Mouse (Mus musculus) lung, postnatal 0 days (tissue): Measurements from ENCODE around the gene Alox5ap. TPM values are rescaled to one million over a fixed set of nuclear protein-coding genes. Genes with fewer than 3 reads are reported as not detected.
A peak's percentile ranks its signal among the peaks of the same experiment; 100 is the strongest.

Experiments
- ATAC-seq: fragments of 200-750 bp; cut with Nextera tagmentation; 2 replicates; pipeline ENCODE4 v1.8.0; 2017; ENCODE audit warnings: moderate library complexity
- DNase-seq: peaks from one replicate; pipeline ENCODE4 v3.0.0-alpha.2; 2016; ENCODE audit warnings: low spot score
- H3K27ac ChIP-seq: fragments of 300-500 bp; sonication (generic); 2 replicates; pipeline ENCODE4 v1.5.1; 2014; ENCODE audit warnings: antibody characterized with exemption, mild to moderate bottlenecking, low read length, mixed read lengths
- H3K27me3 ChIP-seq: fragments of 300-500 bp; sonication (generic); replicated peaks from 2 replicates; pipeline ENCODE4 v1.6.1; 2014; ENCODE audit warnings: low read length, mixed read lengths; ENCODE audit not compliant: insufficient read depth
- H3K36me3 ChIP-seq: fragments of 300-500 bp; sonication (generic); 2 replicates; pipeline ENCODE4 v1.6.1; 2014; ENCODE audit warnings: low read length, mixed read lengths; ENCODE audit not compliant: insufficient read depth
- H3K4me1 ChIP-seq: fragments of 300-500 bp; sonication (generic); 2 replicates; pipeline ENCODE4 v1.6.1; 2014; ENCODE audit warnings: antibody characterized with exemption, low read depth, low read length, mixed read lengths; ENCODE audit not compliant: insufficient read depth
- H3K4me2 ChIP-seq: fragments of 300-500 bp; sonication (generic); replicated peaks from 2 replicates; pipeline ENCODE4 v1.6.1; 2014; ENCODE audit warnings: low read depth, mild to moderate bottlenecking, low read length, moderate library complexity, mixed read lengths
- H3K4me3 ChIP-seq: fragments of 300-500 bp; sonication (generic); 2 replicates; pipeline ENCODE4 v1.5.1; 2014; ENCODE audit warnings: low read depth, low read length
- H3K9ac ChIP-seq: fragments of 300-500 bp; sonication (generic); replicated peaks from 2 replicates; pipeline ENCODE4 v1.6.1; 2014; ENCODE audit warnings: low read depth, mild to moderate bottlenecking
- H3K9me3 ChIP-seq: fragments of 300-500 bp; sonication (generic); 2 replicates; pipeline ENCODE4 v1.6.1; 2016; ENCODE audit warnings: low read length, mixed read lengths
- CTCF ChIP-seq: IDR thresholded peaks from 2 replicates; pipeline ENCODE4 v1.5.1; 2016; ENCODE audit warnings: antibody characterized with exemption, mild to moderate bottlenecking
- EP300 ChIP-seq: IDR thresholded peaks from 2 replicates; pipeline ENCODE4 v1.6.1; 2016; ENCODE audit warnings: antibody characterized with exemption, mild to moderate bottlenecking, control low read depth
- WGBS: fragments of 180-500 bp; shearing (Covaris S2); extraction: QIAGEN DNeasy Blood & Tissue Kit; methylation state at CpG from one replicate; pipeline ENCODE4 v1.1.7; 2014; 5-methylcytosine and 5-hydroxymethylcytosine counted together
- polyA plus RNA-seq: library from polyadenylated mRNA; unstranded; fragments of >200 nt; fragmentation: Nextera tagmentation; extraction: Ambion mirVana; gene quantifications from 2 replicates; pipeline ENCODE4 v1.2.1, GENCODE M21; 2015

The Alox5ap gene
- polyA plus RNA-seq, 1 experiment from 2014 or later = 76.9 TPM

DNA sequence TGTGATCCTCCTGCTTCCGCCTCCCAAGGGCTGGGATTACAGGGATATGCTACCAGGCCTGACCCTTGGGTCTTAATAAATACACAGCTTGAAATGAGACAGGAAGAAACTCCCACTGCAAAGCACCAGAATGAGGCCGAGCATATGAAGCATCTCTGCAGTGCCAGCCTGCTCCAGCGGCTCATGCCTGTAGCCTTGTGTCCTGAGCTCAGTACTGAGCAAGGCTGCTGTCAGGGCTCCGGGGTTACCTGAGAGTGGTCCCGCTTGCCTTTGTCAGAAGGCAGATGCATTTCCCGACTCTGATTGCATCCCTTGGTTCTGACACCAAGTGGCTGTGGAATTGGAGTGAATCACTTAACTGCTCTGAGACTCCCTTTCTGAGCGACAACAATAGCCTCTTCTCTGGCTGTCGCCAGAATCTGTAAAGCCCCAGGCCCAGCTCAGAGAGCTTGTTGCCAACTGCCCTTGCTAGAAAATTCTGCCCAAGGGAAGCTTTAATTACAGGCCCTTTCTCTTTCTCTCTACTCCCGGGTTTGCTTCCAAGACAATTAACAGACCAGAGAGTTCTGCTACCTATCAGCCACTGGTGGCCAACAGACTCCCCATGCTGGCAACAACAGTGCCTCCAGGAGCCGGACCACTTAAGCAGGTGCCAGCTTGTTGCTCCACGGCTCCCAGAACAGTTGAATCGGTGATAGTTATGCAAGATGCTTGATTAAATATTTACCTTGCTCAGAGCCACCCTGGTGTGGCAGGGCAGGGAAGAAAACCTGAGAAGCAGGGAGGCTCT is 64.7 kb downstream of the Alox5ap start:
- 54% methylated on average over 12 of the region's 12 CpGs for WGBS
- H3K4me2 ChIP-seq = no peak overlapping the region
- H3K36me3 ChIP-seq = no peaks in the 10 kb centered on the region
- no peak overlapping the region for H3K27ac ChIP-seq
- DNase-seq (peak; percentile 85), ATAC-seq (peak; percentile 84)
- H3K4me3 ChIP-seq = no peak overlapping the region
- H3K9ac ChIP-seq = no peak overlapping the region
- no peaks in the 10 kb centered on the region for H3K9me3 ChIP-seq
- TF ChIP-seq CTCF (no peak), EP300 (peak; percentile 20; the same call in 1 of the 2 replicates)
- H3K4me1 ChIP-seq = no peaks in the 10 kb centered on the region
- no peaks in the 10 kb centered on the region for H3K27me3 ChIP-seq

- H3K4me3 ChIP-seq = no peak overlapping the region
- H3K4me2 ChIP-seq = no peak overlapping the region
- no peak for TF ChIP-seq CTCF
- no peak for TF ChIP-seq EP300
- no peaks in the 10 kb centered on the region for H3K27me3 ChIP-seq
- H3K27ac ChIP-seq = no peak overlapping the region
- ATAC-seq = no peak
- no peak overlapping the region for H3K9ac ChIP-seq
- DNase-seq = no peak
- WGBS = 16% methylated on average over 1 of the region's 1 CpGs
- H3K36me3 ChIP-seq = no peaks in the 10 kb centered on the region
- no peaks in the 10 kb centered on the region for H3K4me1 ChIP-seq
- no peaks in the 10 kb centered on the region for H3K9me3 ChIP-seq
These were observed 66.0 kb downstream of the Alox5ap start for GRCm38 (mm10) chr5:149330601-149331000.

DNA sequence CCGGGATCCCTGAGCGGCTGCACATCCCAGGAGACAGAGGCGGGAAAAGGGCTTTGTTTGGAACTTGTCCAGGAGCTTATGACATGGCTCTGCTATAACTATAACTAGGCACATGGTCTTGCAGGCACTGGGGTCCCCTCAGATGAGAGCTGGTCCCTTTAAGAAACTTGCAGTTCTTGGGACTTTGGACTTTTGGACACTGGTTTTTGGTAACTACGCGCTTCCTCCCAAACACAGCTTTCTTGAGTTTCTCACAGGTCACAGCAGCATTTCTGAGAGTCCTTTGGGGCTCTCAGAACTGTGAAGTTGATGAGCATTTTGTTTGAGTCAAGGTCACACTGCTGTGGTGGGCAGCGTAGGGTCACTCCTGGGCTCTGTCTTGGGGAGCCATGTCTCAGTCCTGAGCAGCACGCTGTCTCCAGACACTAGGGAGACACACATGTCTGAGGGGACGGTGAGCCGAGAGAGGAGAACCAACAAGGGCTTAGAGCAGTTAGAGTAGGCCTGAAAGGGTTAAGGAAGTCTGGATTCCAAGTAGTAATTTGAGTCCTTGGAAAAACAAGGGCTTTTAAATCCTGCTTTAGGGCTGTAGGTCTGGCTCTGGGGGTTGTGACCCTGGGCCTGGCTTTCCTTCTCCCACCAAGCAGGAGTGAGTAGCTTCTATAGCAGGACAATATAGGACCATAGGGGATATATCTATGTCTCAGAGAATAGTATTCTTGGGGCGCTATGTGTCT is 67.0 kb downstream of the Alox5ap start:
- no peak overlapping the region for H3K27ac ChIP-seq
- H3K36me3 ChIP-seq = no peaks in the 10 kb centered on the region
- DNase-seq (no peak), ATAC-seq (no peak)
- H3K4me2 ChIP-seq = no peak overlapping the region
- H3K4me1 ChIP-seq = no peaks in the 10 kb centered on the region
- WGBS = 49% methylated on average over 10 of the region's 10 CpGs
- no peak for TF ChIP-seq EP300
- no peak for TF ChIP-seq CTCF
- H3K9me3 ChIP-seq = no peaks in the 10 kb centered on the region
- H3K9ac ChIP-seq = no peak overlapping the region
- H3K4me3 ChIP-seq = no peak overlapping the region
- no peaks in the 10 kb centered on the region; the same call in 1 of the 2 replicates for H3K27me3 ChIP-seq

DNA sequence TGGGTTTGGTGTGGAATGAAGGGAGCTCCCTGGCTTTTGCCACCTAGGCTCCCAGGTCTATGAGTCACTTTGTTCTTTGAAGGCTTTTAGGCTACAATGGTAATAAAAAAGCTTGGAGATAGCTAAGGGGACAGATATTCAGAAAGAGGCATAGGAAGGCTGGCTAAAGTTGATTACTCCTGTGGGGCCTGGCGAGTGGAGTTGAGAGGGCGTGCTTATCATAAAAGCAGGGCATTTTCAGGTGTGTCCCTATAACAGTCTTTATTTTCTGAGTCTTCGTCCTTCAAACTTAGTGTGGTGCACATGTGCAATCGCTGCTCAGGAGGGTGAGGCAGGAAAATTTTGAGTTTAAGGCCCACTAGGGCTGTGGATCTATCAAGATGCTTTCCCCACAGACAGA is 68.2 kb downstream of the Alox5ap start:
- Histone ChIP-seq H3K4me1 (no peaks in the 10 kb centered on the region), H3K27me3 (no peaks in the 10 kb centered on the region; the same call in 1 of the 2 replicates), H3K27ac (no peak overlapping the region), H3K9ac (no peak overlapping the region), H3K4me2 (no peak overlapping the region), H3K4me3 (no peak overlapping the region), H3K9me3 (no peaks in the 10 kb centered on the region), H3K36me3 (no peaks in the 10 kb centered on the region)
- DNase-seq = no peak
- no peak for ATAC-seq
- no peak for TF ChIP-seq CTCF
- WGBS = 82% methylated on average over 4 of the region's 4 CpGs

GRCm38 (mm10) chr5:149333941-149334698 is 69.6 kb downstream of the Alox5ap start:
- Histone ChIP-seq H3K4me2 (no peak overlapping the region), H3K4me1 (no peaks in the 10 kb centered on the region), H3K27me3 (no peaks in the 10 kb centered on the region; the same call in 1 of the 2 replicates), H3K36me3 (no peaks in the 10 kb centered on the region), H3K9me3 (no peaks in the 10 kb centered on the region), H3K27ac (no peak overlapping the region), H3K9ac (no peak overlapping the region), H3K4me3 (no peak overlapping the region)
- TF ChIP-seq EP300 (no peak), CTCF (no peak)
- DNase-seq (no peak), ATAC-seq (no peak)
- WGBS = 75% methylated on average over 8 of the region's 8 CpGs

GRCm38 (mm10) chr5:149335009-149335408 is 70.4 kb downstream of the Alox5ap start:
- no peak for DNase-seq
- H3K9ac ChIP-seq = no peak overlapping the region
- no peaks in the 10 kb centered on the region; the same call in 1 of the 2 replicates for H3K27me3 ChIP-seq
- ATAC-seq = no peak
- H3K4me3 ChIP-seq = no peak overlapping the region
- no peaks in the 10 kb centered on the region for H3K36me3 ChIP-seq
- no peaks in the 10 kb centered on the region for H3K9me3 ChIP-seq
- no peak overlapping the region for H3K27ac ChIP-seq
- 89% methylated on average over 12 of the region's 12 CpGs for WGBS
- no peak for TF ChIP-seq EP300
- TF ChIP-seq CTCF = 0 out of 2 replicates have a peak, but pooled peaks have one; percentile 10
- H3K4me2 ChIP-seq = no peak overlapping the region
- no peaks in the 10 kb centered on the region for H3K4me1 ChIP-seq
